Mouse (Mus musculus) embryonic fibroblast, embryonic 13.5 days (primary cell): ENCODE results near the gene Sox12. TPM values are rescaled to one million over a fixed set of nuclear protein-coding genes. Genes with fewer than 3 reads are reported as not detected.

Experiments used
- H3K27ac ChIP-seq: 2 replicates; pipeline ENCODE4 v1.5.1; 2012; ENCODE audit warnings: low read length, control low read depth, inconsistent platforms; ENCODE audit not compliant: insufficient read depth
- H3K4me1 ChIP-seq: 2 replicates; pipeline ENCODE4 v1.6.1; 2011; ENCODE audit warnings: low read length; ENCODE audit not compliant: control insufficient read depth, insufficient read depth
- H3K4me3 ChIP-seq: 2 replicates; pipeline ENCODE4 v1.5.1; 2011; ENCODE audit warnings: mild to moderate bottlenecking, control low read depth, low read length; ENCODE audit not compliant: insufficient read depth
- CTCF ChIP-seq: IDR thresholded peaks from 2 replicates; pipeline ENCODE4 v1.5.1; 2011; ENCODE audit warnings: mild to moderate bottlenecking, control low read depth, low read length, moderate library complexity, borderline replicate concordance; ENCODE audit not compliant: insufficient read depth
- POLR2A ChIP-seq: IDR thresholded peaks from 2 replicates; pipeline ENCODE4 v1.6.1; 2011; ENCODE audit warnings: low read depth, mild to moderate bottlenecking, control low read depth, low read length, moderate library complexity
- polyA plus RNA-seq: library from polyadenylated mRNA; stranded (reverse); fragments of >200 nt; gene quantifications from 2 replicates; pipeline ENCODE4 v1.2.4, GENCODE M21; 2011; ENCODE audit warnings: low read depth; ENCODE audit not compliant: missing spikeins, insufficient read length

Gene Sox12
- polyA plus RNA-seq, 1 experiment: 20.3 TPM

GRCm38 (mm10) chr2:152415786-152416185 lies 17.9 kb upstream of the Sox12 start:
- H3K4me3 ChIP-seq: no peak overlapping the region; the same call in 1 of the 2 replicates
- TF ChIP-seq POLR2A: no peak
- TF ChIP-seq CTCF: no peak
- H3K27ac ChIP-seq: peak overlapping the region; percentile 64; the same call in 1 of the 2 replicates
- peaks cover 8% of the 10 kb centered on the region for H3K4me1 ChIP-seq

- peaks cover 8% of the 10 kb centered on the region for H3K4me1 ChIP-seq
- TF ChIP-seq POLR2A (no peak), CTCF (no peak)
- peak within 1 kb of the TSS; percentile 63 for H3K4me3 ChIP-seq
- peak within 1 kb of the TSS; percentile 64 for H3K27ac ChIP-seq
Observed at GRCm38 (mm10) chr2:152415287-152415686, 17.4 kb upstream of the Sox12 start, which contains the start of gene 6820408C15Rik. Gene 6820408C15Rik (plus strand): TSS chr2:152415587.

DNA sequence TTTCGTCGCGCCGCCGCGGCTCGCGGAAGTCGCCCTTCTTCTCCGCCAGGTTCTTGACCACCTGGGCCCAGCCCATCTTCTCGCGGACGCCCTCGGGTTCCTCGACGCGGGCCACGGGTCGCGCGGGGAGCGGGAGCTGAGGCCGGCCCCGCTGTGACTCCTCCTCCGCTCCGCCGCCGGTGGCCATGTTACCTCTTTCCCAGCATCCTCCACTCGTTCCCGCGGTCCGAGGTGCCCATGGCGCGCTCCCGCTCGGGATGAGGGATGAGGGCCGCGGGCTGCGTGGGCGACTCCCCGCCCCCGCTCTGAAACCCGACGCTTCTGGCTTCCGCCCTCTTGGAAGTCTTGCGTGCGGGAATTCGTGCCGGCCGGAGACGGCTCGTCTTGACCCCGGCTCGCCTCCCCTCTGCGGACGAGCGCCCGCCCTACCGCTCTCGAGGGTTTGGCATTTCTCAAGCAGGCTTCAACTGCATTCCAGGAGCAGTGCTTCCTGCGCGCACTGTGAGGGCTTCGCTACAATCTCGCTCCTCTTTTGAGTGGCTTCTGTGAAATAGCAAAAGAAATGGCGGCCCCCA lies 16.8 kb upstream of the Sox12 start, which contains the start of gene Zcchc3:
Gene Zcchc3 (minus strand): TSS at position 437 of the 575 bp plus-strand sequence.
- H3K4me3 ChIP-seq: peak within 1 kb of the TSS; percentile 63
- peak within 1 kb of the TSS; percentile 64 for H3K27ac ChIP-seq
- H3K4me1 ChIP-seq: peaks cover 8% of the 10 kb centered on the region
- TF ChIP-seq CTCF (no peak), POLR2A (peak; percentile 75)

- peaks cover 8% of the 10 kb centered on the region for H3K4me1 ChIP-seq
- peak overlapping the region; percentile 63 for H3K4me3 ChIP-seq
- H3K27ac ChIP-seq: peak overlapping the region; percentile 64
- TF ChIP-seq CTCF: no peak
- 0 out of 2 replicates have a peak, but pooled peaks have one; percentile 35 for TF ChIP-seq POLR2A
Observed at GRCm38 (mm10) chr2:152413765-152414584, 16.1 kb upstream of the Sox12 start.

- Histone ChIP-seq H3K27ac (peak overlapping the region; percentile 64), H3K4me3 (peak overlapping the region; percentile 63), H3K4me1 (peaks cover 8% of the 10 kb centered on the region)
- TF ChIP-seq POLR2A: no peak
- no peak for TF ChIP-seq CTCF
Observed at GRCm38 (mm10) chr2:152413158-152413764, 15.4 kb upstream of the Sox12 start.

DNA sequence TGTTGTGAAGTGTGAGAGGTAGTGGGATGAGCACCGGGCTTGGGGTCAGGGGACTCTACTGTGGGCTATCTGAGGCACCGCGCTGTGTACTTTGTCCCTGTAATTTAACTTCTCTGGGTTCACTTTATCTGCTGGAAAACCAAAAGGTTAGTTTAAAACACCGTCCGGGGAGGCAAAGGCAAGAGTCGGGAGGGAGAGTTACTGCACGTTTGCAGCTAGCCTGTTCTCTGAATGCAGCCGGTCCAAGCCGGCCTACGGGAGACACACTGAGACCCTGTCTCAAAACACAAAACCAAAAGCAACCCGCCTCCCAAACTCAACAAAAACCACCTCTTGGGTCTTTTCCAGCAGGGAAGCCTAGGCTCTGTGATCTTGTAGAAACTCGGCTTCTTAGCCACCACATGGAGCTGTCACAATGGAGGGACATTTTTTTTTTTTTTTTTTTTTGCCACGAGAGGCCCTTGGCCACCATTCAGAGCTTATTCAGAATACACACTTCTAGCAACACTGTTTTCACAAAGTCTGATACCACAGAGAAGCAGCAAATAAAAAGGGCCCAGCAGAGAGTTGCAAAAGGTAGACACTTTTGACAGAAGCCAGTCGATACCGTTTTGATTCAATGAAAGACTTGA lies 14.8 kb upstream of the Sox12 start:
- TF ChIP-seq POLR2A (no peak), CTCF (no peak)
- peaks cover 8% of the 10 kb centered on the region for H3K4me1 ChIP-seq
- peak overlapping the region; percentile 35 for H3K27ac ChIP-seq
- peak overlapping the region; percentile 63 for H3K4me3 ChIP-seq

DNA sequence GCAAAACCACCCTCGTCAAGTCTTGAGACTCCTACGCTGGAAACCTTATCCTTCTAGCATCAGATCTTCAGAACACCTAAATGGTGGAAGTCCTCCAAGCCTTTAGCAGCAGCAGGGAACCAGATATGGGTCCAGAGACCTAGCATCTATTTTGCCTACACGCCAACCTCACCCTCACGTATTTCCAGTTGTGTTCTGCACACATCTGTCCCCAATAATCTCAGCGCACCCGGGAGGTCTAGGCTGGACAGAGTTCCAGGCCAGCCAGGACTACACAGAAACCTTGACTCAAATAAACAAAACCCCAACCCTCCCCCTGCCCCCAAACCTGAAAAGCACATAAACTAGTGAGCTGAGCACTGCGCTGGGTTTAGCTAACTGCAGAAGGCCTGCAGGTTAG lies 13.6 kb upstream of the Sox12 start:
- peaks cover 8% of the 10 kb centered on the region for H3K4me1 ChIP-seq
- TF ChIP-seq POLR2A (0 out of 2 replicates have a peak, but pooled peaks have one; percentile 12), CTCF (no peak)
- H3K4me3 ChIP-seq: peak overlapping the region; percentile 63; the same call in 1 of the 2 replicates
- H3K27ac ChIP-seq: peak overlapping the region; percentile 75

- H3K4me1 ChIP-seq: peaks cover 8% of the 10 kb centered on the region
- TF ChIP-seq CTCF: no peak
- peak; percentile 53; the same call in 1 of the 2 replicates for TF ChIP-seq POLR2A
- peak overlapping the region; percentile 75 for H3K27ac ChIP-seq
- no peak overlapping the region for H3K4me3 ChIP-seq
Observed at GRCm38 (mm10) chr2:152410971-152411371, 13.1 kb upstream of the Sox12 start.

DNA sequence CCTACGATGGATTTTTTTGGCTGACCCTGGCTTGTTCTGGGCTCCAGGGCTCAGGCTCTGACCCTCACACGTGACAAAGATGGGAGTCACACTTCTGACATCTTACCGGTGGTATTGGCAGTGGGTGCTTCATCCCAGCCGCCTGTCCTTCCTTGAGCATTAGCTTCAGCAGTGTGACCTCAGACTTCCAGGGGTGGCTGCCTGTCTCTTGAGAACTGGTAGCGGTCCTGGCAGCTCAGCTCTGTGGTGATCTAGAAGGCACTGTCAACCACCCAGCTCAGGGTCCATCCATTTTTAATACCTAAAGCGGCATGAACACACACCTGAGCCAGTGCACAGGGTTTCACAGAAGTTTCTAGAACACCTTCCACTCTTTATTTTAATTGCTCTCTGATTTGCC lies 11.9 kb upstream of the Sox12 start:
- peaks cover 9% of the 10 kb centered on the region; the same call in 1 of the 2 replicates for H3K4me1 ChIP-seq
- no peak for TF ChIP-seq CTCF
- no peak for TF ChIP-seq POLR2A
- no peak overlapping the region for H3K4me3 ChIP-seq
- H3K27ac ChIP-seq: no peak overlapping the region
